Mouse (Mus musculus) olfactory bulb, adult 2 months (tissue): ENCODE results near the gene Trim42. TPM values are rescaled to one million over a fixed set of nuclear protein-coding genes. Genes with fewer than 3 reads are reported as not detected.

Source experiments
- H3K27ac ChIP-seq: fragments of 200-500 bp; 2 replicates; pipeline ENCODE4 v1.5.1; 2012; ENCODE audit warnings: low read depth, low read length; ENCODE audit not compliant: insufficient read depth
- H3K4me1 ChIP-seq: fragments of 200-500 bp; 2 replicates; pipeline ENCODE4 v1.6.1; 2012; ENCODE audit warnings: low read length; ENCODE audit not compliant: control insufficient read depth, insufficient read depth
- H3K4me3 ChIP-seq: fragments of 200-500 bp; 2 replicates; pipeline ENCODE4 v1.5.1; 2012; ENCODE audit warnings: mild to moderate bottlenecking, low read depth, low read length, moderate library complexity; ENCODE audit not compliant: insufficient read depth
- CTCF ChIP-seq: fragments of 200-500 bp; IDR thresholded peaks from 2 replicates; pipeline ENCODE4 v1.5.1; 2012; ENCODE audit warnings: low read depth, mild to moderate bottlenecking, low read length, moderate library complexity; ENCODE audit not compliant: insufficient read depth
- POLR2A ChIP-seq: fragments of 200-500 bp; IDR thresholded peaks from 2 replicates; pipeline ENCODE4 v1.6.1; 2012; ENCODE audit warnings: mild to moderate bottlenecking, low read depth, low read length, moderate library complexity; ENCODE audit not compliant: insufficient read depth
- WGBS: fragments of 180-500 bp; shearing (Covaris S2); methylation state at CpG from one replicate; pipeline ENCODE4 v1.1.7; 2018; 5-methylcytosine and 5-hydroxymethylcytosine counted together
- polyA plus RNA-seq: library from polyadenylated mRNA; stranded (reverse); fragments of >200 nt; gene quantifications from 2 replicates; pipeline ENCODE4 v1.2.4, GENCODE M21; 2012; ENCODE audit warnings: low replicate concordance; ENCODE audit not compliant: missing spikeins, insufficient read depth, insufficient read length

The Trim42 gene
- not detected in 2 replicates for polyA plus RNA-seq

GRCm38 (mm10) chr9:97369591-97369990, at the start of gene Trim42:
TSS of gene Trim42 (minus strand) at chr9:97369958.
- WGBS = 93% methylated on average over 7 of the region's 7 CpGs
- Histone ChIP-seq H3K4me1 (no peaks in the 10 kb centered on the region), H3K4me3 (no peak within 1 kb of the TSS), H3K27ac (no peak within 1 kb of the TSS)
- no peak for TF ChIP-seq POLR2A
- no peak for TF ChIP-seq CTCF

DNA sequence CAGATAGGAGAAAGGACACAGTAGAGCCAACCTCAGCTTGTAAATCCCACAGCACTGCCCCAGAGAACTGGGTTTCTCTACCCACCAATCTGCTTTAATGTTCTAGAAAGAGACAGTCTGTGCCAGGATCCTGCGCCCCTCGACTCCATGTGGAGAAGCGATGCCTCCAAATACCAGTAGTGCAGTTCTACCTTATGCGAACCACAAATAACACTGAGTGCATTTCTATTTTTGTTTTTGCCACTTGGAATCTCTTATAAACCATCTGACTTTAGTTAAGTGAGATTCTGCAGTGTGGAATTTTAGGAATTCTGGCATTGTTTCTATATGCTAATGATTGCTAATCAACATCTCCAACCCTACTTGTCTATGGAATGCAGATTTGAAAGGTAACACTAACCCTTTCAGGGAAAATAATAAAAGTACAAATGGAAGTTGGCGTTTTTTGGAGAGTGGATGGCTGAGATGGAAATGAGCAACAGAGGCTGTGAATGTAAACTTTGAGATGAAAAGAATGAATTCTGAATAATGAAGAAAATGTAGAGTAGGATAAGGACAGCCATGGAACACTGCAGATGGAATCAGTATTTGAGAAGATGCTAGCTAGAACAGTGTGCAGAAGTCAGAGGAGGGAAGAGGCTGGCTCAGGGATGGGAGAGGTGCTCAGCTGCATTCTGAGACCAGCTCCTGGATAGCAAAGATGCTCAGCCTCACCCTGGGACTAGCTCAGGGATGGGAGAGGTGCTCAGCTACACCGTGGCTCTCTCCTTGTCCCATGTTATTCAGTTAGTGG, 45.3 kb upstream of the Trim42 start:
- Histone ChIP-seq H3K4me3 (no peak overlapping the region), H3K27ac (no peak overlapping the region), H3K4me1 (no peaks in the 10 kb centered on the region)
- WGBS = 64% methylated on average over 6 of the region's 6 CpGs
- TF ChIP-seq POLR2A (no peak), CTCF (no peak)

DNA sequence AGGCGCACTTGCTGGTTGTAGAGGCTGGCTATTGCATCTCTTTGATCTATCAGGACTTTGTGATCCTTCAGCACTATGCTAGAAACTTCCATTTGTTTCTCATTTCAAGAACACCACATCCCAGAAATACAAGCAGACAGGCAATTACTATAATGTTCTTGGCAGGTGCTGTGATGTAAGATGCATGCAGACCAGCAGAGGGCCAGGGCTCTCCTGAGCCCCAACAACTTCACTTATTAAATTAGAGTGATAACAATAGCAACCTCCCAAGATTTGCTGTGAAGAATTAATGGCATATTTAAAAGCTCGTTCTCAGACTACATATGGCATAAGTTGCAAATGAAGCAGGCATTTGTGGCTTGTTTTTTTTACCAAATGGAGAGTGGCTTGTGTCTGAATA, 38.4 kb upstream of the Trim42 start:
- TF ChIP-seq POLR2A (no peak), CTCF (no peak)
- Histone ChIP-seq H3K27ac (no peak overlapping the region), H3K4me1 (no peaks in the 10 kb centered on the region), H3K4me3 (no peak overlapping the region)
- 81% methylated on average over 2 of the region's 2 CpGs for WGBS

DNA sequence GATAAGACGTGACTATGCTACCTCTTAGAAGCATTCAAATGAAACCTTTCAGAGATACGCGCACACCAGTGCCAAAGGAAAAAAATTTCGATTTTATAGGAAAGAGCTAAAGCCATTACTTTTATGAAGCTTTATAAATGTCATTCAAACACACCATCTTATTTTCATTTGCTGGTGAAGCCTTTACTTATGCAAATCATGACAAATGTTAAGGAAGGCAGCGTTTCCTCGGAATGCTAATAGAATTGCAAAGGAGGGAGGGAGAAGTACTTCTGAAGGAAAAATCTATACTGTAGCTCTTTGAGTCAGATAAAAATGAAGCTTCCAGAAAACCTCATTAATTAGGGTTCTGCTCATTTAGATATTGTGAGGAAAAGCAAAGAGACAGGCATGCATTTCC, 13.3 kb downstream of the Trim42 start:
- 65% methylated on average over 6 of the region's 6 CpGs for WGBS

DNA sequence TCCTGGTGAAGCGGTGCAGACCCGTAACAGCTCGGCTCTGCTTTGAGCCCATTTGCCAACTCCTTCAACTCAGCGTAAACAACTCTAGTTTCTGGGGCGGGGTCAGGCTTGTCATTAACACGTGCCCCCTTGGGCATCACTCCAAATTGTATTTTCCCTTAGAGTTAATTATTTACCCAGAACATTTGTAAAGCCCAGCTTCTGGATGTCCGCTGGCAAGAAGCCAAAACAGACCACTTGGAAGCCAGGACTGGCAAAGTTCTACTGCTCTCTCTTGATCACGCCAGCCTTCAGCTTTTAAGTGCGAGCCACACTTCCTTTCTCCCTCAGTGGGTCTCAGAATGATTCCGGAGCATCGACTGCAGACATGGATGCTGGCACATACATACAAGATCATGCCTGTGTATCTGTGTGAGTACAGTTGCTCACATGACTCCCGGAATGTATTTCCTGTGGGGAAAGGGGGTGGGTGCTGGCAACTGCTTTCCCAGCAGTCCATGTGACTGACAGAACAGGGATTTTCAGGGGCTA, 24.9 kb downstream of the Trim42 start:
- Histone ChIP-seq H3K4me3 (no peak overlapping the region), H3K27ac (no peak overlapping the region), H3K4me1 (peaks cover 3% of the 10 kb centered on the region; the same call in 1 of the 2 replicates)
- 39% methylated on average over 12 of the region's 12 CpGs for WGBS
- TF ChIP-seq POLR2A (no peak), CTCF (no peak)

More for the DNA sequence above, 13.3 kb downstream of the Trim42 start:
- Histone ChIP-seq H3K27ac (no peak overlapping the region), H3K4me3 (no peak overlapping the region), H3K4me1 (no peaks in the 10 kb centered on the region)
- TF ChIP-seq CTCF (no peak), POLR2A (no peak)

GRCm38 (mm10) chr9:97341772-97342171, 28.0 kb downstream of the Trim42 start:
- no peak for TF ChIP-seq CTCF
- no peak for TF ChIP-seq POLR2A
- WGBS = 83% methylated on average over 5 of the region's 5 CpGs
- no peak overlapping the region for H3K27ac ChIP-seq
- no peak overlapping the region for H3K4me3 ChIP-seq
- H3K4me1 ChIP-seq = peaks cover 3% of the 10 kb centered on the region; the same call in 1 of the 2 replicates

DNA sequence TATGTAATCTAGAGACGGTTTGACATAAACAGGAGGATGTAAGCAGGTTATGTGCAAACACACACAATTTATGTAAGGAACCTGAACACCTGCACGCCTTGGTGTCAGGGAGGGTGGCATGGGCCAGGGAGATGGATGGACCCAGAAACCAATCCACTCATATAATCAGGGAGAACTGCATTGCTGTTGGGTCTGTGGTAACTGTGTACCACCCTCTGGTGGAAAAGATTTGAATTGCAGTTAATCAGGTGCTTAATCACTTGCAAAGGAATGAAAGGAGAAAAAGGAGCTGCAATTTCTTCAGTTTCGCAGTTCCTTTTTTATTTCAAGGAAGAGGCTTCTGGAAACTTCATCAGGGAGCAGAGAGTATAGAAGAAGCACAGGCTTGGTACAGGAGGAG, 46.9 kb downstream of the Trim42 start:
- no peak overlapping the region for H3K4me3 ChIP-seq
- H3K27ac ChIP-seq = no peak overlapping the region
- H3K4me1 ChIP-seq = no peaks in the 10 kb centered on the region
- TF ChIP-seq CTCF = no peak
- TF ChIP-seq POLR2A = no peak
- WGBS = 69% methylated on average over 3 of the region's 3 CpGs

DNA sequence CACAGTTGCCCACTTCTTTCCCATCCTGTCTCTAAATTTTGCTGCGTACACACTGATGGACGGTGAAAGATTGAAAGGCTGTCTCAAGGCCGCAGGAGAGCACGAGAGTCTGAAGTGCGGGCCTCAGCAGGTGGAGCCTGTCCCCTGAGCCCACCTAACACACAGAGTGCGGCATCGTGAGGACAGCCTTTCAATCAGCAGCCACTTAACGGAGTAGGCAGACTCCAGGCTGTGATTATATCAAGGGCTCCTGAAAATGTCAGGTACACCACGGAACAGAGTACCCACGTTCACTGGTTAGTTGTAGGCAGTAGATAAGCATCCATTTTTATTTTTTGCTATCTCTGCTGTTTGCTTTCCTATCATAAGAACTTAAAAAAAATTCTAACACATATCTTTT, 47.6 kb downstream of the Trim42 start:
- no peak overlapping the region for H3K4me3 ChIP-seq
- WGBS = 90% methylated on average over 10 of the region's 10 CpGs
- H3K27ac ChIP-seq = no peak overlapping the region
- H3K4me1 ChIP-seq = no peaks in the 10 kb centered on the region
- no peak for TF ChIP-seq CTCF
- TF ChIP-seq POLR2A = no peak

GRCm38 (mm10) chr9:97315421-97316055, 54.2 kb downstream of the Trim42 start:
- 73% methylated on average over 10 of the region's 10 CpGs for WGBS
- no peaks in the 10 kb centered on the region for H3K4me1 ChIP-seq
- TF ChIP-seq POLR2A = no peak
- TF ChIP-seq CTCF = no peak; the same call in 1 of the 2 replicates
- H3K4me3 ChIP-seq = no peak overlapping the region
- H3K27ac ChIP-seq = no peak overlapping the region
